Mouse (Mus musculus) adrenal gland, postnatal 25 days (tissue): Measurements from ENCODE around the gene Ndufa11. TPM values are rescaled to one million over a fixed set of nuclear protein-coding genes. Genes with fewer than 3 reads are reported as not detected.
A peak's percentile ranks its signal among the peaks of the same experiment; 100 is the strongest.

Experiments
- DNase-seq: peaks from one replicate; pipeline ENCODE4 v3.0.0; 2021; ENCODE audit warnings: mixed read lengths
- long read RNA-seq: library from polyadenylated mRNA; stranded (forward); transcript quantifications from one replicate; pipeline ENCODE4 v2.0.0, GENCODE M21; 2021
- total RNA-seq: library from RNA; stranded (reverse); gene quantifications from 2 replicates; pipeline ENCODE4 v1.2.3, GENCODE M21; 2021

Gene Ndufa11
- total RNA-seq, result 248 and 277 TPM in 2 replicates
- long read RNA-seq, transcript Ndufa11-204 (4 exons, 493 nt), result minor isoform, 9 of 157 reads
- long read RNA-seq, transcript Ndufa11-201 (4 exons, 545 nt), result major isoform, 126 of 157 reads
- long read RNA-seq, partial matches to known transcripts, result 16 of 157 reads
- long read RNA-seq, other reads (novel, unspliced or antisense), result 5 of 157 reads

DNA sequence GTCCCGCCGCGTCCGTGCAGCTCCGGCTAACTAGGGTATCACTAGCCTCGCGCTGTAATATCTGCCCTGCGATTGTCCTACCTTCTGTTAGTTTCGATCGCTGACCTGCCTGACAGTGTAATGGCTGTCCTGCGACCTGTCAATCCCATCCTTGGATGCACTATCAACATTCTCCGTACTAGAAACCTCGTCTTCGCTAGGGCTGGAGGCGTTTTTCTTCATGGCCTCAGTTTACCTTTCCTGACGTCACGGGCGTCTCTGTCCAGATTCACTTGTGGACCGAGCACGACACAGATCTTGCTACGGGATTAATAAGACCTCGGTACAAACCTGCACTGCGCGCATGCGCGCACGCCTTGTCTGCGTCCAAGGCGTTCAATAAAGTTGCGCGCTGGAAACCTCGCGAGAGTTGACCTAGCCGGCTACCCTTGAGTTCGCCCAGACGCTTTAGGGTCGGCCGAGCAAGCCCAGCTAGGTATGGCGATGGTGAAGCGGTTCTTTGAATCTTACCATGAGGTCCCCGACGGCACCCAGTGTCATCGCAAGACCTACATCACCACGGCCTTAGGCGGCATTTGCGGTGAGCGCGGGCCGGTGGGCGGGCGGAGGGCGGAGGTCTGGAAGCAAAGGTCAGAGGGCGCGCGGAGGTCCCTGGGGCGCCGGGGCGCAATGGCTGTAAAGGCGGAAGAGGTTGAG, at the start of gene Ndufa11, which contains the start of gene Vmac:
Ndufa11 (plus strand) TSS at position 405 of the 696 bp plus-strand sequence.
Vmac (minus strand) TSS at position 660 of the 696 bp plus-strand sequence.
- DNase-seq, result peak; percentile 96

DNA sequence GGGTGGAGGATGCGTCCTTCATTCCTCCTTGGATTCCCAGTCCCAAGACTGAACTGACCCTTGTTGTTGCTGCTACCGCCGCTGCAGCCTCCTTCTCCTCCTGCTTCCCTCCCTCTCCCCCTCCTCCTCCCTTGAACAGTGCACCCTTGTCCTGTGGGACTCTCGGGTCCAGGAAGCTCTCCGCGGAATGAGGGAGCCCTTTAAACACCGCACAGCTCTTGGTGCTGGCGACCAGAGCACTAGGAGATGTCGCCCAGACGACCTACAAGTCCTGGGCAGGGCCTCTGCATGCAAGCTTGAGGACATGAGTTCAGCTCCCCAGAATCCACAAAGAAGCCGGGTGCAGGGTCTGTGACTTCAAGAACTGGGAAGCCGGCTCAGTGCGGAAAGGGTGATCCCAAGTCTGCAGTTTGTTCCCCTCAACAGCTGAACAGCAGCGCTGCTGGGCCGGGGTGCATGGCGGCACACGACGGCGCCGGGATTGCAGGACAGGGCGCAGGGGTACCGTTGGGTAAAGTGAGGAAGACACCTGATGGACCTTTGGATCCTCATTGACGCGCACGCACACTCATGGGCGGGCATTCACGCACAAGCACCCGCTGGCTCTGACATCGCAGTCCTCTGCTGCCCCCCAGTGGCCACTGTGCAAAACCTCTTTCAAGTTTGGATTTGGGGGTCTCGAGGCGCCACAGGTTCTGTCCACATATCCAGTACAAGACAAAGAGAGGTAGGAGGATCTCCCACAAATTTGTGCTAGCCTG, 49.0 kb upstream of the Ndufa11 start:
- DNase-seq, result peak; percentile 91

DNA sequence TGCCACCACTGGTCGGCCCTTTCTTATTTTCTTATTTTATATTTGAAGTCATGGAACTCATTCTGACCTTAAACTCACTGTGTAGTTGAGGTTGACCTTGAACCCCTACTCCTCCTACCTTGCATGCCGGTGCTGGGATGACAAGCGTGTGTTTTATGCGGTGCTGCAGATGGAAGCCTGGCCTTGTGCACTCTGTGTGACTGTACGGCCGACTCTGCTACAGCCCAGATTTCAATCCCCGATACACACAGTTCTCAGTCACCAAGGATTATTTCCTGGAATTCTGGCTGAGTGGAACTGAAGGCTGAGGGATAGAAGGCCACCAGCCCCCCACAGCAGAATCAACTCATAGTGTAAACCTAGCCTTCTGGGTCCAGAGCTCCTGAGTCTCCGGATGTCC, 47.8 kb upstream of the Ndufa11 start:
- no peak for DNase-seq

DNA sequence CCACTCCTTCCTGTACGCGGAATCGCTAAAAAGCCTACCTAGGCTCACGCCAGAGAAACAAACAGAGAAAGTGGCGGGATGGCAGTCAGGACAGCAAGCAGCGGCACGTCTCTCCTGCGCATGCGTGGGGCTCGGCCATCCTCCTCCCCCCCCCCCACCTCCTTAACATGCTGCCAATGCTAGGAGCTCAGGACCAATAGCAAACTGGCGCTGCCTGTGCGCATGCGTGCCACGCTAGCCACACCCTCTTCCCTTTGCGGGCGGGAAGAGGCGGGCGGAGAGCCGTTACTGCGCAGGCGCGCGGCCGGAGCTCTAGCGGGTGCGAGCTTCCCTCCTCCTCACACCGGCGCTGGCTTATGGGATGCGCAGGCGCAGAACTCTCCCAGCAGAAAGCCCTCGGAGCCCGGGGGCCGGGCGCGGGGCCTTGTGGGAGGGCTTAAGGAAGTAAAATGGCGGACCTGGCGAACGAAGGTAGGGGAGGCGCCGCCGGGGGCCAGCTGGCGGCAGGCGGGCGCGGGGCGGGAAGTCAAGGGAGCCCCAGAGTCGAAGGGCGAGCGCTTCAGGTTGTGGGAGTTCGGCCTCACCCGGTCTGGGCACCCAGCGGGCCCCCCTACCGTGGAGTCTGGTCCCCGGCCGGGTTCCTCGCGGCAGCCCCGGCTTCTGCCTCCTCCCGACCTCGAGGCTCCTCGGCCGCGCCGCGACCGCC, 44.5 kb upstream of the Ndufa11 start, which contains the start of gene Ranbp3:
Ranbp3 (plus strand) TSS at position 354 of the 706 bp plus-strand sequence.
- DNase-seq, result peak; percentile 100

DNA sequence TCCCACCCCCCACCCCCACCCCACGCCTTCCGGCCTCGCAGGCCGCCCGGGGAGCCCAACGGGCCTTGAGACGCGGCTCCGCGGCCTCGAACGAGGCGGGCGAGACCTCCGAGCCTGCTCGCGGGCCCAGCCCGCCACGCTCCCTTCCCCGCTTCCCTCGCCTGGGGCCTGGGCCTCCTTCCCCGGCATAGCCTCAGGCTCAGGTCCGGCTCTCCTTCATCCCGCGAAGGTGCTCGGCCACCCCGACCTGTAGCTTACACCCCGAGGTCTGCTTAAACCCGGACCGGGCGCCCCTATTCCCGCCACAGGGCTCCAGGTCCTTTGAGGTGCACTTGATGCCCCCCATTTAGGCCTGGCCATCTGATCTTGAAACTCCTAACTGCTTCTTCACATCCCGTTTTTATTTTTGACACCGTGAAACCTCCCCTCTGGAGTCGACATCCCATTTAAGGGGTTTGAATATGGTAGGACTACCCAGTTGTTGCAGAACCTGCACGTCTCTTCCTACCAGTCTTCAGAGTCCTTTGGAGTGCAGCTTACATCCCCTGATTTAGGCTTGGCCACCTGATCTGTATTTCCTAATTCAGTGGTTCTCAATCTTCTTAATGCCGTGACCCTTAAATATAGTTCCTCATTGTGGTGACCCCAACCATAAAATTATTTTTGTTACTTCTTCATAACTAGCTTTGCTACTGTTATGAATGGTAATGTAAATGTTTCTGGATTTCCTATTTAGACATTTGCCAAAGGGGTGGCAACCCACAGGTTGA, 43.7 kb upstream of the Ndufa11 start:
- peak; percentile 32 for DNase-seq

DNA sequence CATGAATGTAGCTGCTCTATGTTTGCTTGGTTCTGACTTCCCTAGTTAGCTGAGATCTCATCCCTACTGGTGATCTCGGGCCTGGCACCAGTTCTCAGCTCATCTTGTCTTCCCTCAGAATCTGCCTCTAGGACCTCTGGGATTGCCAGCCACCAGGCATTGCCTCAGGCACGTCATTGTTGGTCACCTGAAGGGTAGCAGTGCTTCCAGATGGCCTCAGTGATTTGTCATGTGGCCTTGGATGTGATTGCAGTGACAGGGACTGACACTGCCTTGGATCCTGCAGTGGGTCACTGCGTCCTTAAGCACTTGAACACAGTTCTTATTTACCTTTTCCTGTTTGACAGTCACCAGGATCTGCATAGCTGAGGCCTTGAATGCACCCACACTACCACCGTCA, 35.8 kb upstream of the Ndufa11 start:
- no peak for DNase-seq

DNA sequence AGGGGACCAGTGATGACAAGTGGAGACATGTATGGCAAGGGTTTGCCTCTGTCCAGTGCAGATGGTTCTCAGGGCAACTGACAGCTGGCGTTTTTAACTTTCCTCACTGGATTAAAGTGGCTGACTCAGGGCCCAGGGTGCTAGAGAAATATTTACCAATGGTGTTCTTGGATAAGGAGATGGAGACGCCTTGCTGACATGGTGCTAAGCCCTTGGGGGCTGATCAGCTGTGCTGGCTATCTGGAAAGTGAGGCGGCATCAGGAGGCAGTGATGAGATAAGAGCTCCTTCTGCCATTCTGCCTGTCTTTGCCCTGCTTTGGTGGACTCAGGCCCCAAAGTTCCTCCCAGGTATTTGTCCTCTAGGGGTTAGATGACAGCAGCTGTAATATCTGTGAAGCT, 34.7 kb upstream of the Ndufa11 start:
- no peak for DNase-seq

DNA sequence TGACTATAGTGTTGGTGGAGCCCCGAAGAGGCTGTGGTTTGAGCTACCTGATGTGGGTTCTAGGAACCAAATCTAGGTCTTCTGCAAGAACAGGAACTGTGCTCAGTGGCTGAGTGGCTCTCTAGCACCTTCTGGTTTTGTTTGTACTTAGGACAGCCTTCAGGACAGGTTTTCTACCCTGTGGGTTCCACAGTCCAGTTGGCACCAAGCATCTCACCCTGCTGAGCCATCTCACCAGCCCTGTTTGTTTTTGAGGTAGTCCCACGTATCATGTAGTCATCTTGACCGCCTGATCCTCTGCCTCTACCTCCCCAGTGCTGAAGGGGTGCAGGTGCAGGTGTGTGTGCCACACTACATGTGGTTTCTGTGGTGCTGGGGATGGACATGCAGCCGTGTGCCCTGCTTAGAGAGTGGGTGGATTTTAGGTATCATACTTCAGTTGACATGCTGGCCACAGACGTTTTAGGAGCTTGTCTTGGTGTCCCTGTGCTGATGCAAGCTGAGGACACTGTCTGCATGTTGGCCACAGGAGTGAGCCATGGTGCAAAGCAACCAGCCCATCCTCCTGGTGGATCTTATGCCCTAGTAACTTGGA, 33.9 kb upstream of the Ndufa11 start:
- no peak for DNase-seq

DNA sequence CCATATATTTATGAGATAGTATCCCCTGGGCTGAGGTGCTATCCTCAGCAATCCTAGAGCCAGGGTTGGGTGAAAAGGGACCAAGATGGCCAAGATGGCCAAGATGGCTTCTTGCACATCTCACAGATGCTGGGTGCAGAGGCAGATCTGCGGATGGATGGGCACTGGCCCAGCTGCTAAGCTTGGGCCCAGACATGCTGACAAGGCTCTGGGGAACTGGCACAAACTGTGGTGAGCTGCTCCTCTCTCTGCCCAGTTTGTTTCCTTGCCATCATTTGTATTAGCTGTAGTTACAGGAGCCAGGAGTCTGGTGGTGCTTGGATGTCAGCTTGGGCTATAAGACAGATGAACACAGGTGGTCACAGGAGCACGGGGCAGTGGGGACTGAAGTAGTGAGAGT, 32.9 kb upstream of the Ndufa11 start:
- no peak for DNase-seq

DNA sequence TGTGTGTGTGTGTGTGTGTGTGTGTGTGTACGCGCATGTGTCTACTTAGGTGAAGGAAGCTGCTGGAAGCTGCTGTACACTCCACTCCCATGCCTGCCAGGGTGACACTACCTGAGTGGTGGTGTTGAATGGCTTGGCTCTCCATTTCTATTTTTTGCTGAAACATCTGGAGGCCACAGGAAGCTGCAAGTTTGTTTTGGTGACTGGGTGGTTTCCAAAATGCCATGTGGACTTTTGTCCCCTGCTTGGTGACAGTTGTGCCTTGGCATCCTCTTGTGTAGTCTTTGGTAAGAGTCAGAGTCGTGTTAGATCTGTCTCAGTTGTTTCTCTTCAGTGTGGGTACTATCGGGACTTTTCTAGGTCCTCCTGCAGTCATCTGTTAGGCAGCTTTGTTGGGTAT, 30.8 kb upstream of the Ndufa11 start:
- DNase-seq, result no peak

DNA sequence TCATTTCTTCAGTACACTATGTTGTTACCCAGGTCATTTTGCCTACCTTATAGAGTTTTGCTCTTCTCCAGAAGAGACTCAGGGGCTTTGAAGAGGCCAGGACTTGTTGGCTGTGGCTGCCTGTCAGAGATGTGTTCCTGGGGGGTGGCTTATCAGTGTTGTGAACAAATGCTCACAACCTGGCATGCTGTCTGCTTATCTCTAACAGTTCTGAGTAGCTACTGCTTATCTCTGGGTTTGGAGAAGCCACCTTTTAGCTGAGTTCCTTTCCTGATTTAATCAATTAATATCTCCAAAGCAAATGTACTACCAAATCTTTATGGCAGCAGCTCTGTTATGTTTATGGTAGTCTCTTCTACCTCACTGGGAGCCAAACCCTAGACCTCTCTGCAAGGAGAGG, 29.5 kb upstream of the Ndufa11 start:
- no peak for DNase-seq

DNA sequence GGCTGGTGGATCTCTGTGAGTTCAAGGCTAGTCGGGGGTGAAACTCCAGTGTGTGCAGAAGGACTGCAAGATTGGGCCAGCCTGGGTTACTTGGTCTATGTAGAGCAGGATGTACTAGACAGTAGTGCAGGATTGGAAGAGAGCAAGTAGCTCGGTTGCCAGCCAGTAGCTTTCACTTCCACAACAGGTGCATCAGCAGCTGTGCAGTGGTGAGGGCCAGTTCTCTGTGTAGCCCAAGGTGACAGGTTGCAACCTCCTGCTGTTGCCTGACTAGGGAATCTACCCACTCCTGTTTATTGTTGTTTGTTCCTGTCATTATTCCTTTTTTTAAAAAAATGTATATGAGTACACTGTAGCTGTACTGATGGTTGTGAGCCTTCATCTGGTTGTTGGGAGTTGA, 28.9 kb upstream of the Ndufa11 start:
- DNase-seq, result no peak

DNA sequence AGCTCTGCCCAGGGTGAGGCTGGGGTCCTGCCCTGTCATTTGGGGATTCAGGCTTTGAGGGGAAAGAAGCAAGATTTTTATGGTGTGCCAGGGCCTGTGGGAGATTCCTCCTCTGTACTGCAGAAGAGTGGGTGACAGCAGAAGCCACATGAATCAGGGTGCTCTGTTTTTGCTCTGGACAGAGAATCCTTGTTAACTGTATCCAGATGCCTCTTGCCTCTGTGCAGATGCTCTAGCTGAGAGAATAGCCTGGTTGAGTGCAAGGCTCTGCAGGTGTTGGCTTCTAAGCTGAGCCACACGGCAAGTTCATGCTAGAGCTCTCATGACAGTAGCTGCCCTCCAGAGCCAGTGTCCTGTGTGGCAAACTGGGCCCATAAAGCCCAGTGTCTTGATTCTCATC, 24.2 kb upstream of the Ndufa11 start:
- no peak for DNase-seq

DNA sequence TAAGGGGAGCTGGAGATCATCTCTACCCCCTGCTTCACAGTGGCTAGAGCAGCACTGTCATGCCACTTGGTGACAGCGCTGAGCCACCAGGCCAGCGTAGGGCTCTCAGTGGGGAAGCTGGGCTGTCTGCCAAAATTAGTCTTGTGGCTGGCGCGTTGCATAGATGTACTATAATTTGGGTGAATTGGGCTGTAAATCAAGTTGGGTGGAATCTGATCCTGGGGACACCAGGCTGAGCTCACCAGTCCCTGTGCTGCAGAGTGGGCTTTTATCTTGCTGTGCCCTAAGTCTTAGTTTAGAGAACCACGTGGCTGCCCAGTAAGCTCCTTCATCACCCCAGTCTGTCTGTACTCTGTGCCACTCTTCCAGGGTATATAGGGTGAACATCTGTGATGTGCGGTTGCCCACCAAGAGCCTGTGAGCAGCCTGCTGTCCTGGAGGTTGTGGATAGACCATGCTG, 23.7 kb upstream of the Ndufa11 start:
- peak; percentile 76 for DNase-seq

DNA sequence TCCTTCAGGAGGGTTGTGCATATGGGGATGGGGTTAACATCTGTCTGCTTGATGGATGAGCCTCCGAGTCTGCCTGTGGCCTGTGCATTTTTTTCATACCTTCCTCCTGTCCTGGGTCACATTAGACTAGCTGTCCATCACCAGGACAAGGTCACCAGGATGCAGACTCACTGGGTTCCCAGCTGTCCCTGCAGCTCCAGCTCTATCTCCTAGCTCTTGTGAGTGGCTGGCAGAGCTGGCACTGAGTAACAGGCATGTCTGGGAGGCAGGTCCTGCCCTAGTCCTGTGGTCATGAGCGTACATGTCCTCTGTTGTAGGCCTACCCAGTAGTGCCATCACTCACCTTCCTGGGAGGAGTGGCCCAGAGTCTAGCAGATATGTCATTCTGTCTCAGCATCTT, 17.1 kb upstream of the Ndufa11 start:
- no peak for DNase-seq

DNA sequence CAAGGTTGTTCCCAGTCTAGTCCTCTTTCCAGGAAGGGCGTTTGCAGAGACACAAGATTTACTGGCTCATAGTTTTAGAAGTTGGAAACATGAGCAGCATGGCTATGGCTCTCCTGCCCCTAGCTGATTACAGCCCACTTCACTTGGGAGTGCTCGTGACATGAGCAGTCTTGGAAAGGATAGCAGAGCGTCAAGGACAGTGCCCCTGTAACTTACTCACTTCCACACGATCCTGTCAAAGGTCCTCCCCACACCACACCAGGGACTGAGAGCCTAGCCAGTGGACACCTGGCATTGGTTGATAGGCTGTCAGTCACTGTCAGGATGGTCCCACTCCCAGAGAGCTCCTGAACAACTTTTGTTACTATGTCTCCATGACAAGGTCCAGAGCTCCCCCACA, 14.5 kb upstream of the Ndufa11 start:
- DNase-seq, result no peak

DNA sequence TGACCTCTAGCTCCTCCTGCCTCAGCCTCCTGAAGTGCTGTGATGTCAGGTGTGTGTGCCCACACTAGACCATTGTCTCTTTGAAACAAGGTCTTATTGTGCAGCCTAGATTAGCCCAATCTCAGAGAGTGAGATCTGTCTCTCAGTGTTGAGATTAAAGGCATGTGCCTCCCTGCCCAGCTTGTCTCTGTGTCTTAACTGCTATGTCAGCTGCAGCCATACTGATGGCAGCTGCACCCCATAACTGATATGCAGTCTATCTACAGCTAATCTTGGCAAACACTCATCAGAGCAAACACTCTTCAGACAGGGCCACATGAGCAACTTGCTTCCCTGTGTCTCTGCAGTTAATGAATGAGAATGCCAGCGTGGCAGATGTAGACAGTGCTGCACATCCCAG, 11.1 kb upstream of the Ndufa11 start:
- no peak for DNase-seq

DNA sequence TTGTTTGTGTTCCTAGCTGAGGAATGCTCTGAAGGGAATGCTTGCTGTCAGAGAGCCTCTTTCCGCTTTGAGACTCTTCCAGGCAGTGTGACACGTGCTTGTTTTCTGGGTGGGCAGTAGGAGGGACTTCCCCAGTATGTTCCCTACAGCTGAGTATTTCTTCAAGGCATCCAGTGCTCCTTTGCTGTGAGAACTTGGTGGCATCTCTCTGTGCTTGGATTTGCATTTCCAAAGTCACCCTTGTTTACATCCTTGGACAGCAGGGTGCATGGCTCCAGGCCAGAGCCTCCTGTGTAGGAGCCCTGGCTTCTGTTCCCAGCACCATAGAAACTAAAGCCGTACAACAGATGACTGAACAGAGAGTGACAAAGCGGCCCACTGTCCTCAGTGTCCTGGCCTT, 8.9 kb upstream of the Ndufa11 start:
- no peak for DNase-seq

DNA sequence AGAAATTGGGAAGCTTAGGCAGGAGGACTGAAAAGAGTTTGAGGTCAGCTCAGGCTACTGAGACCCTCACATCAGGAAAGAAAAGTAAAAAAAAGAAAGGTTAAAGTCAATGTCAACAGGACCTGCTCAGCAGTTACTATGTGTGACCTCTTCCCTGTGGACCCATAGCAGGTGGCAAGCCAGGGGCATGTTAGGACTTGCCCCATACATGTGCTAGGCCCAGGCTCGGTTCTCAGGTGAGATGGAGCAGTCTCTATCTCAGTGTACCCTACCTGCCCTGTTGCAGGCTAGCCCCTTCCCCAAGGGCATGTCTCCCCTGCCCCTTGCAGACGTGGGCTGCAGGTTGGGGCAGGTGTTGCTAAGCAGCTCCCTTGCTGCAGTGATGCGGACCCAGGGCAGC, 7.9 kb upstream of the Ndufa11 start:
- DNase-seq, result no peak

DNA sequence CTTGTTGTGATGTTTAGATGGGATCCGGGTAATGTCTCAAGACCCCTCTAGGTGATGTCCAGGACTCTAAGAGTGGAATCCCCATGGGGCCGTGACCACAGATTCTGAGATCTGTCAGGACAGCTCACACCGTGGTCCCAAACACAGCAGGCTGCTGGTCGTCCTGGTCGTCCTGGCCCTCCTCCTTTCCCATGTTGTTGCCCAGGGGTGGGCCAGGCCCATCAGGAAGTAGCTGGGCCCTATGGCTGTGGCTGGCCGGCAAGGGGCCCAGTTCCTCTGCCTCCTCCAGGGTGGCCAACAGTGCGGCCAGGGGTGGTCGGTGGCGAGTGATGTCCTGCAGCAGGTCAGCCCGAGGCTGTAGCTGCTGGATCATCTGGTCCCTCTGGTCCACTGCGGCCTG, 2.2 kb upstream of the Ndufa11 start:
- no peak for DNase-seq

DNA sequence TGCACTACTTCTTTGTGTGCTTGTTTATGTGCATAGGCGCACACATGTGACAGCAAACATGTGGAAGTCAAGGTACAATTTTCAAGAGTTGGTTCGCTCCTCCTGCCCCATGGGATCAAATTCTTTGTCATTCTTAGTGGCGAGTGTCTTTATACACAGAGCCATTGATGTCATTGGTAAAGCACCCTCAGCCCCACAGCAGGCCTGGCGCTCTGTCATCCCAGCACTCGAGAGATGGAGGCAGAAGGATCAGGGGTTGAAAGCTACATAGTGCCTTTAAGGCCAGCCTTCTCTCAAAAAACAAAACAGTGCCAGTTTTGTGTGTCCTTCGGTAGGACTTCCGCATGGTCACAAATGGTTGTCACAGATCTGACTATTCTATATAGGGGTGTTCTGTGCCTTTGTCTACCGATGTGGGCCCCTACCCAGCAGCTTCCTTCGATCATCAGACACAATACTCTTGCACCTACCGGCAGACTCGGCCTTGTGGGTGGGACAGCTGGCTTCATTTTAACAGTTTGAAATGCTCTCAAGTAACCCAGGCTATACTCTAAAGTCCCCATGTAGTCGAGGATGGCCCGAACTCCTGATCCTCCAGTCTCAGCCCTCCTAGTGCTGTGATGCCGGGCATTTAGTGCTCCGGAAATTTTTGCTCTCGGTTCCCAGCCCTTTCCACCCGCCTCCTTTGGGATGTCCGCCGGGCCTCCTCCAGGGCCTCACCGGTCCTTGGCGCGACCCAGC, 1.5 kb upstream of the Ndufa11 start:
- no peak for DNase-seq
